Mouse (Mus musculus): ENCODE measurements around the gene Nfx1. TPM values are rescaled to one million over a fixed set of nuclear protein-coding genes. Genes with fewer than 3 reads are reported as not detected.

Nfx1 gene
- polyA plus RNA-seq, 1 experiment from 2014 or later: 110 TPM

DNA sequence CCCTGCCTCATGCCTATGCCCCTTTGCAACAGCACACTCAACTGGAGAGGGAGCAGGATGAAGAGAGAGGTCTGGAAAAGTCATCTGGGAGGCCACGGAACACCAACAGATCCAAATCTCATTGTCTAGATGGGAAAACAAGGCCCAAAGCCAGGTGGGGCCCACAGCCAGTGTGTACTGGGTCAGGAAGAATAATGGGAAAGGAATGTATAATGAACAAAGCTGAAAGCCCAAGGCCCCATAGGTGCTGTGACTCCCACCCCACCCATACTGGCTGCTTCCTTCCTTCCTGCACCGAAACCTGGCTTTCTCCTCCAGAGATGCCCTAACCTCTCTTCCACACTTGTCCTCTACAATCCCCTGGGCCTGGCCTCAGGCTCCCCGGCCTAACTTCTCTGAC lies 60.5 kb downstream of the Nfx1 start:
- H3K4me2 ChIP-seq (replicated peaks): no peak overlapping the region
- no peaks in the 10 kb centered on the region for H3K9me3 ChIP-seq (replicated peaks)
- no peak for ATAC-seq (ENCODE audit: low FRiP score)
- WGBS: 76% methylated on average over 3 of the region's 3 CpGs
- no peaks in the 10 kb centered on the region for H3K4me1 ChIP-seq
- no peaks in the 10 kb centered on the region for H3K27me3 ChIP-seq
- no peak overlapping the region for H3K27ac ChIP-seq
- peaks cover 15% of the 10 kb centered on the region; the same call in 1 of the 2 replicates for H3K36me3 ChIP-seq
- no peak overlapping the region for H3K4me3 ChIP-seq
- H3K9ac ChIP-seq: no peak overlapping the region

DNA sequence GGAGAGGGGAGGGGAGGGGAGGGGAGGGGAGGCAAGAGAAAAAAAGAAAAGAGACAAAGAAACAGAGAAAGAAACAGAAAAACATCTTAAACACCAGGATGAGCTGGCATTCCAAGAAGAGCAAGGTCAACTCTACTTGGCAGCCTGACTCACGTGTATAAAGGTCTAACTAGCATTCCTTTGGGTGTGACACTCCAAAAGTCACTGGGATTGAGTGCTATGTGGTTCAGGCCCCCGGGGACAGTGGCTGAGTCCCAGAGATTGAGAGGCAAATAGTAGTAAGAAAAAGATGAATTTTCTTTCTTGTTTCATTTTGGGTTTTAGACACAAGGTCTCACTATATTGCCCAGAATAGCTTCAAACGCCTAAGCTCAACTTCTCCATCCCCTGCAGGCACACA lies 67.2 kb downstream of the Nfx1 start:
- no peak overlapping the region for H3K4me3 ChIP-seq
- WGBS: 67% methylated on average over 3 of the region's 3 CpGs
- no peak overlapping the region for H3K9ac ChIP-seq
- ATAC-seq (ENCODE audit: low FRiP score): no peak
- H3K4me2 ChIP-seq (replicated peaks): no peak overlapping the region
- H3K27me3 ChIP-seq: no peaks in the 10 kb centered on the region
- H3K9me3 ChIP-seq (replicated peaks): no peaks in the 10 kb centered on the region
- H3K27ac ChIP-seq: no peak overlapping the region
- H3K4me1 ChIP-seq: no peaks in the 10 kb centered on the region
- H3K36me3 ChIP-seq: no peaks in the 10 kb centered on the region

DNA sequence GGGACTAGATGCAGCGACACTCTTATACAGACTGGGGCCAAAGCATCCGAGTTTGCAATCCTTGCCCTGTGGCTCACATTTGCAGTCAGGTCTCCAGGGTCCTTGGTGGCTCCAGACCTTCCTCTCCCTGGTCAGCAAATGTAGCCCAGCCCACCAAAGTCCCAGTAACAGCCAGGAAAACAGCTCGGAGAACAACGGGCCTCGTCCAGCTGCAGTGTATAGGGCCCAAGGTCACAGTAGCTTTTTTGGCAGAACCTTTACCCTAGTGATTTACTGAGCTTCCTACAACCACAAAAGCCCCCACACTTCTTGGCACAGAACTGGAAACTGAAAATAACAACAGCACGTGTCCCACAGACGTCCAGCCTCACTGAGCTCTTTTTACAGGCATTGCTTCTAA lies 70.3 kb downstream of the Nfx1 start:
- no peak overlapping the region for H3K4me3 ChIP-seq
- no peak overlapping the region for H3K4me2 ChIP-seq (replicated peaks)
- ATAC-seq (ENCODE audit: low FRiP score): no peak
- no peaks in the 10 kb centered on the region for H3K36me3 ChIP-seq
- H3K9ac ChIP-seq: no peak overlapping the region
- H3K4me1 ChIP-seq: no peaks in the 10 kb centered on the region
- no peaks in the 10 kb centered on the region for H3K27me3 ChIP-seq
- no peaks in the 10 kb centered on the region for H3K9me3 ChIP-seq (replicated peaks)
- H3K27ac ChIP-seq: no peak overlapping the region
- 79% methylated on average over 7 of the region's 7 CpGs for WGBS

DNA sequence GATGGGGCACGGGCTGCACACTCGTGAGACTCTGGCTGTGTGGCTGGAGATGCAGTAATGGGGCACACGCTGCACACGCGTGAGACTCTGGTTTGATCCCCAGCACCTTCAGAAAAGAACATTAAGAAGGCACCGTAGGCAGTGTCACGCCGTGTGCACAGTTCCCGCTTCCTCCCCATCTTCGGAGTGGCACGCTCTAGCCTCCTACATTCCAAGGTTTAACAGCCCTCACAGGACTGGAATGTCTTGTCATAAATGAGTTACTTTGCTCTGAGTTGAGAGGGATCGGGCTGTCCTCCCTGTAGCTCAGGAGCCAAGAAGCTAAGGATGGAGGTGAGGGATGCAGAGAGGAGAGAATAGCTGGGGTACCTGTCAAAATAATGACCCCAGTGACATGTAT lies 72.2 kb downstream of the Nfx1 start:
- Histone ChIP-seq H3K36me3 (no peaks in the 10 kb centered on the region), H3K27me3 (no peaks in the 10 kb centered on the region; the same call in 1 of the 2 replicates), H3K9ac (no peak overlapping the region), H3K4me1 (no peaks in the 10 kb centered on the region), H3K4me2 (replicated peaks) (no peak overlapping the region), H3K4me3 (no peak overlapping the region), H3K9me3 (replicated peaks) (no peaks in the 10 kb centered on the region), H3K27ac (no peak overlapping the region)
- WGBS: 89% methylated on average over 12 of the region's 12 CpGs
- no peak for ATAC-seq (ENCODE audit: low FRiP score)

DNA sequence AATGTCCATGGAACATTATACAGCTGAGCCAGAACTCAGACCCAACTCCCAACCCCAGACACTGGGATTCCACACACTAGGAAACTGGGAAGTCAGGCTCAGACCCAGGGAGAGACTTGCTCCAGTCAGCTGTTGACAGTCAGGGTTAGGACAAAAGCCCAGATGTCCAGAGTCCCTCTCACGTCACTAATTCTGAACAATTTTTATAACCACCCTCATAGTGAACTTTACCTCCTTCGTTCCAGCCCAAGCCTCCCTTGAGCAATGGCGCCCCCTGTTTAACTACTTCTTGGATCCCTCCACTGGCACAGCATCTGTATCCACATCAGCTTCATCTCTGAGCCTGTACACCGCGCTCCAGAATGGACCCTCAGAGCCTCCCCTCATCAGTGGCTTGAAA lies 73.3 kb downstream of the Nfx1 start:
- no peaks in the 10 kb centered on the region for H3K36me3 ChIP-seq
- no peak overlapping the region for H3K4me2 ChIP-seq (replicated peaks)
- H3K9ac ChIP-seq: no peak overlapping the region
- no peak overlapping the region for H3K4me3 ChIP-seq
- no peaks in the 10 kb centered on the region for H3K9me3 ChIP-seq (replicated peaks)
- WGBS: 79% methylated on average over 5 of the region's 5 CpGs
- no peak for ATAC-seq (ENCODE audit: low FRiP score)
- no peaks in the 10 kb centered on the region for H3K4me1 ChIP-seq
- H3K27me3 ChIP-seq: no peaks in the 10 kb centered on the region; the same call in 1 of the 2 replicates
- no peak overlapping the region for H3K27ac ChIP-seq

DNA sequence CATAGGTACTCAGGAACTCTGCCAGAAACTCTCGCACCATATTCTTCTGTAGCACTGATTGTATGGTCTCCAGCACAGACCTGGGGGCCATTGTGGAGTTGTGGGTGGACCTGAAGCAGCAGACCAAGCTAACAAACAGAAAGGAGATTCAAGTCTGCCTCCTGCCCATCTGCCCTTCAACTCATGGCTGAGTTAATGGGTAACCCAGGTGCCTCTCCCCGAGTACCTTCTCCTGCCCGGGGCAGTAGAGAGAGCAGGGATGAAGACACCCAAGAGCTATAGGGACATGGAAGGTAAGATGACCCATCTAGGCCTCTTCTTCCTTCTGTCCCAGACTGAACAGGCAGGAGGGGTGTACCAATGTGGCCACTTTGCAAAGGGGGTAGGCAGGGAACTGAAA lies 74.6 kb downstream of the Nfx1 start:
- Histone ChIP-seq H3K36me3 (no peaks in the 10 kb centered on the region), H3K27me3 (no peaks in the 10 kb centered on the region; the same call in 1 of the 2 replicates), H3K4me2 (replicated peaks) (no peak overlapping the region), H3K4me1 (no peaks in the 10 kb centered on the region), H3K9me3 (replicated peaks) (no peaks in the 10 kb centered on the region), H3K9ac (no peak overlapping the region), H3K27ac (no peak overlapping the region), H3K4me3 (no peak overlapping the region)
- 91% methylated on average over 3 of the region's 3 CpGs for WGBS
- ATAC-seq (ENCODE audit: low FRiP score): no peak

DNA sequence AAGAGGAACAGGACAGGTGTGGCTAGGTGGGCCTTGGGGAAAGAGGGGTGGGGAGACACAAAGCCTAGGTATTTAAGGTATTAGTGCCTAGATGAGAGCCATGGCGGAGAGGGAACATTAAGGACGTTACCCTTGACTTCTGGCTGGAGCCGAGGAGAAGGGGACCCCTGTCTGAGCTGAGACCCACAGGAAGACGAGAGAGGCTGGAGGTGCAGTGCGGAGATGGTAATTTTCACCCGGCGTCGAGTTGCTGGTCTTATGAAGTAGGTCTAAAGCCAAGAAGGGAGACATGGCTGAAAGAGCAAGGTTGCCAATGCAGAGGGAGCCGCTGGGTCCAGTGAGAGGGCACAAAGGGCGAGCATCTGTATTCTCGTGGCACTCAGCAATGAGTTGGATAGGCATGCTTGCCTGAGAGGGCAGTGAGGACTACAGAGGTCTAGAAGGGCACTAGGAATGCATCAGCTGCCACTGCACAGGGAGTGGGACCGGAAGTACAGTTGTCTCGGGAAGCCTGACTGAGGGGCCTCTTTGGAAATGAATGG lies 75.6 kb downstream of the Nfx1 start:
- Histone ChIP-seq H3K4me1 (0 out of 2 replicates have a peak, but pooled peaks cover 4% of the 10 kb centered on the region), H3K27ac (no peak overlapping the region), H3K4me3 (no peak overlapping the region), H3K27me3 (no peaks in the 10 kb centered on the region; the same call in 1 of the 2 replicates), H3K4me2 (replicated peaks) (no peak overlapping the region), H3K9ac (no peak overlapping the region), H3K9me3 (replicated peaks) (no peaks in the 10 kb centered on the region), H3K36me3 (no peaks in the 10 kb centered on the region)
- 86% methylated on average over 13 of the region's 13 CpGs for WGBS
- ATAC-seq (ENCODE audit: low FRiP score): no peak

DNA sequence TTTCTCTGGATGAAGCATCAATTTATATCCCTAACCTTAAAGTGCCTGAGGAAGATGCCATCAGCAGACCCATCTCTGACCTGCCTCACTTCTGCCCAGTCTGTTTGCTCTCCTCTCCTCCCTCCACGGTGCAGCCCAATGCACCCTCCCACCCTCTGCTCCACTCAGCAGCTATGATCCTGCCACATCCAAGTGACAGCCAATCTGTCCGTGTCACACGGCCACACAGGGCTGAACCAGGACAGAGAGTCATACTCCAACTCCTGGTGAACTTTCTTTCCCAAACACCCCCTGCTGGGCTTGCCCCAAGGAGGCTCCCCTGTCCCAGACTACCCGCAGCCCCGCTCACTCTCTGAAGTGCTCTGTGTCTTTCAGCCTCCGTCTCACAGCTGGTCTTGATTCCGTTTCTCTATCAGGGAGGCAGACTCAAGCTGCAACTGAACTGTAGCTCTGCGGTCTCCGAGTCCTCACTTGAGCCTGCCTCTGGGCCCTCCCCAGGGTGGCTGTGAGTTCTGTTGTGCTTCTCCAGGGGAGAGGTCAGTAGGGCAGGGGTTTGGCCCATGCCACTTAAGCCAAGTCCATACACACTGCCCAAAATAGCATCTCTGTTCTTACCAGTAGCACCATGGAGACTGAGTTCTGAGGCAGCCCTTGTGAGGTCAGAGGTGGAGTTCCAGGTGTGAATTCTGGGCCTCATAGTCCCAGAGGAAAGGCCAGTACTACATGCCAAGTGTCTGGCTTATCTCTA lies 77.0 kb downstream of the Nfx1 start, which contains the start of gene Aqp7:
Gene Aqp7 (minus strand): TSS at position 616 of the 748 bp plus-strand sequence.
- WGBS: 40% methylated on average over 9 of the region's 9 CpGs
- H3K36me3 ChIP-seq: no peaks in the 10 kb centered on the region
- H3K27me3 ChIP-seq: no peaks in the 10 kb centered on the region; the same call in 1 of the 2 replicates
- no peak within 1 kb of the TSS for H3K4me3 ChIP-seq
- 0 out of 2 replicates have a peak, but pooled peaks cover 4% of the 10 kb centered on the region for H3K4me1 ChIP-seq
- H3K4me2 ChIP-seq (replicated peaks): no peak within 1 kb of the TSS
- no peak within 1 kb of the TSS for H3K9ac ChIP-seq
- H3K27ac ChIP-seq: no peak within 1 kb of the TSS
- ATAC-seq (ENCODE audit: low FRiP score): no peak
- H3K9me3 ChIP-seq (replicated peaks): no peaks in the 10 kb centered on the region

DNA sequence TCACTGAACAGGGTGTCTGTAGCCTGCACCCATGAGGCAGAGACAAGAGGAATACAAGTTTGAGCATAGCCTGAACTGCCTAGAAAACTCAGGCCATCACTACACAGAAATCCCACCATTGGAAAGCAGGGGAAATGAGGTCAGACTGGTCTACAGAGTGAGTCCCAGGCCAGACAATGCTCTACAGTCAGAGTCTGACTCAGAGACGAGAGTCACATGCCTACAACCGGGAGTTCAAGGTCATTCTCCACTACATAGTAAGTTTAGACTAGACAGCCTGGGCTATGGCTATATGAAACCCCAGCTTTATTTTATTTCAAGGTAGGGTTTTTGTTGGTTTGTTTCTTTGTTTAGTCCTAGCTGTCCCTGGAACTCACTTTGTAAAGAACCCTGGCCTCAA lies 78.2 kb downstream of the Nfx1 start:
- Histone ChIP-seq H3K9me3 (replicated peaks) (no peaks in the 10 kb centered on the region), H3K4me2 (replicated peaks) (no peak overlapping the region), H3K27ac (no peak overlapping the region), H3K27me3 (no peaks in the 10 kb centered on the region; the same call in 1 of the 2 replicates), H3K9ac (no peak overlapping the region), H3K4me1 (0 out of 2 replicates have a peak, but pooled peaks cover 4% of the 10 kb centered on the region), H3K4me3 (no peak overlapping the region), H3K36me3 (no peaks in the 10 kb centered on the region)
- 68% methylated on average over 2 of the region's 2 CpGs for WGBS
- no peak for ATAC-seq (ENCODE audit: low FRiP score)

DNA sequence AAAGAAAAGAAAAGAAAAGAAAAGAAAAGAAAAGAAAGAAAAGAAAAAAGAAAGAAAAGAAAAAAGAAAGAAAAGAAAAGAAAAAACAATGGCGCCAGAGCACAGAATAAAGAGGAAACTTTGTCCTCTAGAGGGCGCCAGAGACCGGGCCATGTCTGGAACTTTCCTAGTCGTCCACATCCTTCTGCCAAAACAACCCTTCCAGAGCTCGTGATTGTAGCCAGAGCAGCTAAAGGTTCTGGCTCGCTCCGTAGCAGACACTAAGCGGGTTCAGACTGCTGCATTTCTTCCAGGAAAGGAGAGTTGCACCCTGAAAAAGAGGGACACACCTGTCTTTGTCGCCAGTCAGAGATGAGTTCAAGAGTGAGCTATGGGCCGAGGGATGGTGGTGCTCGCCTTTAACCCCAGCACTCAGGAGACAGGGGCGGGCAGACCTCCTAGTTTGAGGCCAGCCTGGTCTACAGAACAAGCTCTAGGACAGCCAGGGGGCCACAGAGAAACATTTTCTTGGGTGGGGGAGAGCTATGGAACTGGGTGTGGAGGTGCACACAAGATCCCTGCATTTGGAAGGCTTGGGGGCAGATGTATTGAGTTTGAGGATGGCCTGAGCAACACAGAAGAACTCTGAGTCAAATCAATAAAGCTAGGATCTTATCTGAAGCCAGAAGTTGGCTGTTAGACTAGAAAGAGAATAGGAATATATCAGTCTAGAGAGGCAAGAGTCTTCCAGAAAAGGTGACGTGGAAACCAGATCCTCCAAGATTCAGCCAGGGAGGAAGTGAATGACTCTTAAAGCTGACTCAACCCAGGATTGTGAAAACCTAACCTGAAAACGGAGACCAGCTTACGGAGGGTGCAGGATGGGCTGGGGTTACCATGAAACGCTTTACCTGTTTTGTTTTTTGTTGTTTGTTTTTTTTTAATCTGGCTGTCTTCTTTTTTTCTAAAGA lies 80.3 kb downstream of the Nfx1 start:
- Histone ChIP-seq H3K36me3 (no peaks in the 10 kb centered on the region), H3K27me3 (no peaks in the 10 kb centered on the region; the same call in 1 of the 2 replicates), H3K4me1 (0 out of 2 replicates have a peak, but pooled peaks cover 4% of the 10 kb centered on the region), H3K27ac (no peak overlapping the region), H3K9me3 (replicated peaks) (no peaks in the 10 kb centered on the region), H3K4me2 (replicated peaks) (peak overlapping the region; percentile 46), H3K4me3 (0 out of 2 replicates have a peak overlapping the region, but pooled peaks have one; percentile 14), H3K9ac (peak overlapping the region; percentile 57)
- ATAC-seq (ENCODE audit: low FRiP score): 0 out of 2 replicates have a peak, but pooled peaks have one; percentile 50
- WGBS: 37% methylated on average over 16 of the region's 16 CpGs

DNA sequence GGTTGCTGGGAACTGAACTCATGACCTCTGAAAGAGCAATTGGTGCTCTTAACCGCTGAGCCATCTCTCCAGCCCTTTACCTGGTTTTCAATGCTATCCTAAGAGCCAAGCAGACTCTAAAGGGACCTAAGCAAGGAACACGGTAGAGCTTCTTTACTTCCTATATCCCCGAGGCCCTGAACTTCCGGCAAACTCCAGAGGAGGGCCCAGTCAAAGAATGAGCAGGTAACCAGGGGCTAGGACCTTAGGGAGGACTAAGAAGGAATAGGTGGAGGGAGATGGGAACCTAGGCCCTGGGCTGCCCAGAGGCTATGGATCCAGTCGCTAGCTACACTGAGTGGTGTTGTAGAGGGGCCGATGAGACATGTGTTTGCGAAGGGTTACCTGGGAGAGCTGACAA lies 81.1 kb downstream of the Nfx1 start:
- H3K9ac ChIP-seq: no peak overlapping the region
- no peak for ATAC-seq (ENCODE audit: low FRiP score)
- H3K27me3 ChIP-seq: no peaks in the 10 kb centered on the region; the same call in 1 of the 2 replicates
- no peak overlapping the region for H3K4me2 ChIP-seq (replicated peaks)
- no peaks in the 10 kb centered on the region for H3K36me3 ChIP-seq
- no peak overlapping the region for H3K27ac ChIP-seq
- no peaks in the 10 kb centered on the region for H3K9me3 ChIP-seq (replicated peaks)
- H3K4me3 ChIP-seq: no peak overlapping the region
- 0 out of 2 replicates have a peak, but pooled peaks cover 4% of the 10 kb centered on the region for H3K4me1 ChIP-seq
- WGBS: 82% methylated on average over 7 of the region's 7 CpGs

DNA sequence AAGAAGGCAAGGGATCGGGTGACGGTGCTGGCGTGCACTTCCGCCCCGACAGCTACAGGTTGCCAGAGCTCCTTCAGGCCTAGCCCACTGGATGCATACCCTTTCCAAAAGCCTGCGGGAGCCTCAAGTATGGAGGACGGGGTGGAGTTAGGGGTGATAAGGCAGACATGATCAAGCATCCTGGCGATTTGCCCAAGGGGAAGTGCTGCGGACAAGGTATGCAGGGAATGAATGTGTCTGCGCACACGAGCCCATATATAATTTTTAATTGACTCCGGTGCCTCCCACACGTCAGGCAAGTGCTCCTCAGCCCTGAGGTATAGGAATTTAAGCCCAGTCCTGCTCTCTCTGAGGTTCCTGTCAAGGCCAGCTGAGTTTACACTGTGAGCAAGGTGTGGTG lies 84.4 kb downstream of the Nfx1 start:
- 81% methylated on average over 13 of the region's 13 CpGs for WGBS
- H3K27me3 ChIP-seq: no peaks in the 10 kb centered on the region
- no peak overlapping the region for H3K27ac ChIP-seq
- no peak overlapping the region for H3K4me2 ChIP-seq (replicated peaks)
- H3K9me3 ChIP-seq (replicated peaks): no peaks in the 10 kb centered on the region
- H3K4me3 ChIP-seq: no peak overlapping the region
- no peaks in the 10 kb centered on the region for H3K36me3 ChIP-seq
- ATAC-seq (ENCODE audit: low FRiP score): no peak
- H3K9ac ChIP-seq: no peak overlapping the region
- H3K4me1 ChIP-seq: 0 out of 2 replicates have a peak, but pooled peaks cover 4% of the 10 kb centered on the region

All from hindbrain, embryonic 12.5 days (tissue).